Mouse (Mus musculus) hindbrain, embryonic 14.5 days (tissue): ENCODE data around the gene Abhd16b. TPM values are rescaled to one million over a fixed set of nuclear protein-coding genes. Genes with fewer than 3 reads are reported as not detected.

Experiments used
- ATAC-seq: fragments of 200-750 bp; cut with Nextera tagmentation; 2 replicates; pipeline ENCODE4 v1.8.0; 2017; ENCODE audit warnings: moderate number of reproducible peaks, mild to moderate bottlenecking, moderate TSS enrichment, moderate library complexity; ENCODE audit not compliant: low FRiP score
- DNase-seq: peaks from one replicate; pipeline ENCODE4 v3.0.0-alpha.2; 2015; ENCODE audit warnings: low spot score
- H3K27ac ChIP-seq: fragments of 300-500 bp; sonication (generic); 2 replicates; pipeline ENCODE4 v1.5.1; 2014; ENCODE audit warnings: mild to moderate bottlenecking, moderate library complexity
- H3K27me3 ChIP-seq: fragments of 300-500 bp; sonication (generic); 2 replicates; pipeline ENCODE4 v1.6.1; 2014; ENCODE audit warnings: mild to moderate bottlenecking, low read length, mixed read lengths; ENCODE audit not compliant: control insufficient read depth, insufficient read depth
- H3K36me3 ChIP-seq: fragments of 300-500 bp; sonication (generic); replicated peaks from 2 replicates; pipeline ENCODE4 v1.6.1; 2014; ENCODE audit not compliant: control insufficient read depth, insufficient read depth
- H3K4me1 ChIP-seq: fragments of 300-500 bp; sonication (generic); replicated peaks from 2 replicates; pipeline ENCODE4 v1.6.1; 2014; ENCODE audit warnings: antibody characterized with exemption, low read length, mixed read lengths; ENCODE audit not compliant: control insufficient read depth, insufficient read depth
- H3K4me2 ChIP-seq: fragments of 300-500 bp; sonication (generic); replicated peaks from 2 replicates; pipeline ENCODE4 v1.6.1; 2014; ENCODE audit warnings: mild to moderate bottlenecking, moderate library complexity
- H3K4me3 ChIP-seq: fragments of 300-500 bp; sonication (generic); replicated peaks from 2 replicates; pipeline ENCODE4 v1.5.1; 2014; ENCODE audit warnings: mild to moderate bottlenecking, low read length
- H3K9ac ChIP-seq: fragments of 300-500 bp; sonication (generic); 2 replicates; pipeline ENCODE4 v1.6.1; 2014
- H3K9me3 ChIP-seq: fragments of 300-500 bp; sonication (generic); 2 replicates; pipeline ENCODE4 v1.6.1; 2016; ENCODE audit warnings: low read length; ENCODE audit not compliant: control insufficient read depth
- WGBS: fragments of 180-500 bp; shearing (Covaris S2); extraction: QIAGEN DNeasy Blood & Tissue Kit; methylation state at CpG from one replicate; pipeline ENCODE4 v1.1.7; 2014; 5-methylcytosine and 5-hydroxymethylcytosine counted together
- polyA plus RNA-seq: library from polyadenylated mRNA; unstranded; fragments of >200 nt; fragmentation: Nextera tagmentation; extraction: Ambion mirVana; gene quantifications from 2 replicates; pipeline ENCODE4 v1.2.1, GENCODE M21; 2014

Gene Abhd16b
- polyA plus RNA-seq, 1 experiment from 2014 or later: not detected

- no peak overlapping the region for H3K4me3 ChIP-seq
- H3K36me3 ChIP-seq: peaks cover 6% of the 10 kb centered on the region
- no peaks in the 10 kb centered on the region for H3K9me3 ChIP-seq
- H3K9ac ChIP-seq: no peak overlapping the region
- no peak overlapping the region for H3K27ac ChIP-seq
- DNase-seq (no peak), ATAC-seq (no peak)
- 72% methylated on average over 5 of the region's 5 CpGs for WGBS
- H3K27me3 ChIP-seq: no peaks in the 10 kb centered on the region
- H3K4me1 ChIP-seq: peaks cover 30% of the 10 kb centered on the region
- 0 out of 2 replicates have a peak overlapping the region, but pooled peaks have one; percentile 81 for H3K4me2 ChIP-seq
Observed at GRCm38 (mm10) chr2:181522811-181523210, 29.8 kb downstream of the Abhd16b start.

- H3K4me2 ChIP-seq: no peak overlapping the region
- no peak for ATAC-seq
Observed at GRCm38 (mm10) chr2:181525526-181525925, 32.5 kb downstream of the Abhd16b start.

GRCm38 (mm10) chr2:181529076-181529475, 36.1 kb downstream of the Abhd16b start:
- Histone ChIP-seq H3K9me3 (no peaks in the 10 kb centered on the region), H3K27me3 (no peaks in the 10 kb centered on the region), H3K4me2 (no peak overlapping the region), H3K27ac (no peak overlapping the region), H3K4me1 (no peaks in the 10 kb centered on the region), H3K4me3 (no peak overlapping the region), H3K36me3 (no peaks in the 10 kb centered on the region; the same call in 1 of the 2 replicates), H3K9ac (no peak overlapping the region)
- WGBS: 97% methylated on average over 1 of the region's 1 CpGs
- ATAC-seq: no peak
- no peak for DNase-seq

More at GRCm38 (mm10) chr2:181525526-181525925, 32.5 kb downstream of the Abhd16b start:
- WGBS: 97% methylated on average over 5 of the region's 5 CpGs
- no peak overlapping the region for H3K4me3 ChIP-seq
- H3K27ac ChIP-seq: no peak overlapping the region
- no peak overlapping the region for H3K9ac ChIP-seq
- no peak for DNase-seq
- H3K36me3 ChIP-seq: no peaks in the 10 kb centered on the region; the same call in 1 of the 2 replicates
- no peaks in the 10 kb centered on the region for H3K9me3 ChIP-seq
- peaks cover 15% of the 10 kb centered on the region for H3K4me1 ChIP-seq
- no peaks in the 10 kb centered on the region for H3K27me3 ChIP-seq

GRCm38 (mm10) chr2:181532589-181532988, 39.6 kb downstream of the Abhd16b start:
- WGBS: 98% methylated on average over 3 of the region's 3 CpGs
- no peak overlapping the region for H3K27ac ChIP-seq
- H3K9me3 ChIP-seq: no peaks in the 10 kb centered on the region
- no peak overlapping the region for H3K4me3 ChIP-seq
- H3K27me3 ChIP-seq: no peaks in the 10 kb centered on the region
- H3K4me2 ChIP-seq: no peak overlapping the region
- no peaks in the 10 kb centered on the region for H3K4me1 ChIP-seq
- DNase-seq: no peak
- H3K9ac ChIP-seq: no peak overlapping the region
- H3K36me3 ChIP-seq: no peaks in the 10 kb centered on the region; the same call in 1 of the 2 replicates
- no peak for ATAC-seq

GRCm38 (mm10) chr2:181536410-181536809, 43.4 kb downstream of the Abhd16b start:
- WGBS: 87% methylated on average over 2 of the region's 2 CpGs
- H3K27me3 ChIP-seq: no peaks in the 10 kb centered on the region

GRCm38 (mm10) chr2:181537444-181538047, 44.5 kb downstream of the Abhd16b start:
- Histone ChIP-seq H3K27ac (peak overlapping the region; percentile 47; the same call in 1 of the 2 replicates), H3K4me1 (no peaks in the 10 kb centered on the region), H3K36me3 (no peaks in the 10 kb centered on the region; the same call in 1 of the 2 replicates), H3K27me3 (no peaks in the 10 kb centered on the region), H3K9ac (no peak overlapping the region), H3K4me2 (no peak overlapping the region), H3K4me3 (no peak overlapping the region), H3K9me3 (no peaks in the 10 kb centered on the region)
- 80% methylated on average over 2 of the region's 2 CpGs for WGBS
- no peak for DNase-seq
- ATAC-seq: peak; percentile 53

More at GRCm38 (mm10) chr2:181536410-181536809, 43.4 kb downstream of the Abhd16b start:
- H3K36me3 ChIP-seq: no peaks in the 10 kb centered on the region; the same call in 1 of the 2 replicates
- ATAC-seq (no peak), DNase-seq (no peak)
- H3K4me1 ChIP-seq: no peaks in the 10 kb centered on the region
- H3K9ac ChIP-seq: no peak overlapping the region
- H3K4me3 ChIP-seq: no peak overlapping the region
- H3K27ac ChIP-seq: no peak overlapping the region
- H3K4me2 ChIP-seq: no peak overlapping the region
- H3K9me3 ChIP-seq: no peaks in the 10 kb centered on the region

GRCm38 (mm10) chr2:181541761-181542380, 48.9 kb downstream of the Abhd16b start:
- Histone ChIP-seq H3K27ac (no peak overlapping the region), H3K27me3 (no peaks in the 10 kb centered on the region), H3K4me3 (no peak overlapping the region), H3K9ac (no peak overlapping the region), H3K4me1 (no peaks in the 10 kb centered on the region), H3K9me3 (no peaks in the 10 kb centered on the region), H3K4me2 (no peak overlapping the region), H3K36me3 (peaks cover 8% of the 10 kb centered on the region)
- no peak for ATAC-seq
- no peak for DNase-seq
- WGBS: 94% methylated on average over 6 of the region's 6 CpGs

Other genes with a start within 250 kb of the Abhd16b start
- gene Gmeb2, start 205.2 kb upstream of the Abhd16b start, polyA plus RNA-seq: 16.7 and 18.0 TPM in 2 replicates
- 1,468 and 1,594 TPM in 2 replicates for gene Stmn3, start 178.7 kb upstream of the Abhd16b start, polyA plus RNA-seq
- 39.9 and 40.8 TPM in 2 replicates for gene Rtel1, start 173.5 kb upstream of the Abhd16b start, polyA plus RNA-seq
- gene Zgpat, start 128.3 kb upstream of the Abhd16b start, polyA plus RNA-seq: 66.7 and 67.6 TPM in 2 replicates
- gene Arfrp1, start 127.8 kb upstream of the Abhd16b start, polyA plus RNA-seq: 62.3 and 63.3 TPM in 2 replicates
- gene Lime1, start 113.1 kb upstream of the Abhd16b start, polyA plus RNA-seq: 39.7 and 47.4 TPM in 2 replicates
- gene Zbtb46, start 33.8 kb upstream of the Abhd16b start, polyA plus RNA-seq: 19.2 and 20.2 TPM in 2 replicates
- 105 and 109 TPM in 2 replicates for gene Tpd52l2, start 3.9 kb downstream of the Abhd16b start, polyA plus RNA-seq
- 234 and 264 TPM in 2 replicates for gene Dnajc5, start 27.3 kb downstream of the Abhd16b start, polyA plus RNA-seq
- gene Uckl1, start 91.7 kb downstream of the Abhd16b start, polyA plus RNA-seq: 57.2 and 60.7 TPM in 2 replicates
- 53.9 and 58.2 TPM in 2 replicates for gene Prpf6, start 98.7 kb downstream of the Abhd16b start, polyA plus RNA-seq
- 68.3 and 86.2 TPM in 2 replicates for gene Zfp512b, start 99.6 kb downstream of the Abhd16b start, polyA plus RNA-seq
- gene Samd10, start 106.0 kb downstream of the Abhd16b start, polyA plus RNA-seq: 192 and 211 TPM in 2 replicates
- gene Gm29797, start 163.8 kb downstream of the Abhd16b start, polyA plus RNA-seq: 0.27 TPM in 1 of 2 replicates, not detected in the other
- gene Sox18, start 178.4 kb downstream of the Abhd16b start, polyA plus RNA-seq: 19.3 and 20.9 TPM in 2 replicates
- 40.6 and 50.4 TPM in 2 replicates for gene Tcea2, start 187.1 kb downstream of the Abhd16b start, polyA plus RNA-seq
- 69.0 and 73.0 TPM in 2 replicates for gene Rgs19, start 200.8 kb downstream of the Abhd16b start, polyA plus RNA-seq
- not detected in 2 replicates for gene Lkaaear1, start 205.2 kb downstream of the Abhd16b start, polyA plus RNA-seq
- gene Oprl1, start 221.8 kb downstream of the Abhd16b start, polyA plus RNA-seq: 102 and 108 TPM in 2 replicates